Mouse (Mus musculus) megakaryocyte, embryonic 14.5 days (primary cell): ENCODE results near the gene Clstn2.

Experiments
- FLI1 ChIP-seq: IDR thresholded peaks from 2 replicates; pipeline ENCODE4 v1.6.1; 2012; ENCODE audit warnings: low read length, inconsistent platforms, mixed read lengths
- GATA1 ChIP-seq: IDR thresholded peaks from 3 replicates; pipeline ENCODE4 v1.6.1; 2012; ENCODE audit warnings: mixed read lengths, low read length, inconsistent platforms, borderline replicate concordance

GRCm38 (mm10) chr9:97642396-97642795 is 390.6 kb downstream of the Clstn2 start:
- TF ChIP-seq GATA1: no peak
- no peak for TF ChIP-seq FLI1
